Mouse (Mus musculus) c-Kit-positive CD71-positive TER-119-negative erythroid progenitor cells, embryonic 14.5 days (primary cell): ENCODE results near the gene Mmgt2.

Source experiments
- DNase-seq: peaks from one replicate; pipeline ENCODE4 v3.0.0-alpha.2; 2013; ENCODE audit warnings: low read depth

Gene Mmgt2

GRCm38 (mm10) chr11:62648591-62649391, at the start of gene Mmgt2:
TSS of gene Mmgt2 (plus strand) at chr11:62648664.
- DNase-seq: peak; percentile 84

- no peak for DNase-seq
Measured at GRCm38 (mm10) chr11:62601732-62602618, 46.5 kb upstream of the Mmgt2 start.

- DNase-seq: peak; percentile 96
Measured at GRCm38 (mm10) chr11:62602619-62603311, 45.7 kb upstream of the Mmgt2 start.

GRCm38 (mm10) chr11:62603312-62604056, 45.0 kb upstream of the Mmgt2 start:
- no peak for DNase-seq

GRCm38 (mm10) chr11:62604123-62604706, 44.2 kb upstream of the Mmgt2 start:
- no peak for DNase-seq

GRCm38 (mm10) chr11:62604886-62605618, 43.4 kb upstream of the Mmgt2 start:
- peak; percentile 42 for DNase-seq

GRCm38 (mm10) chr11:62605619-62606298, 42.7 kb upstream of the Mmgt2 start:
- DNase-seq: no peak

GRCm38 (mm10) chr11:62606299-62607169, 41.9 kb upstream of the Mmgt2 start:
- DNase-seq: peak; percentile 41

- no peak for DNase-seq
Measured at GRCm38 (mm10) chr11:62607170-62607951, 41.1 kb upstream of the Mmgt2 start.

- no peak for DNase-seq
Measured at GRCm38 (mm10) chr11:62607952-62608201, 40.6 kb upstream of the Mmgt2 start.

- DNase-seq: no peak
Measured at GRCm38 (mm10) chr11:62608826-62609675, 39.4 kb upstream of the Mmgt2 start.

- DNase-seq: no peak
Measured at GRCm38 (mm10) chr11:62610304-62610703, 38.2 kb upstream of the Mmgt2 start.

- no peak for DNase-seq
Measured at GRCm38 (mm10) chr11:62612604-62613003, 35.9 kb upstream of the Mmgt2 start.

- peak; percentile 85 for DNase-seq
Measured at GRCm38 (mm10) chr11:62613657-62614365, 34.7 kb upstream of the Mmgt2 start.

- no peak for DNase-seq
Measured at GRCm38 (mm10) chr11:62614876-62615410, 33.5 kb upstream of the Mmgt2 start.

- DNase-seq: no peak
Measured at GRCm38 (mm10) chr11:62615456-62615855, 33.0 kb upstream of the Mmgt2 start.

- no peak for DNase-seq
Measured at GRCm38 (mm10) chr11:62621079-62621478, 27.4 kb upstream of the Mmgt2 start.
